ENCODE assay signal across 10 mouse cellular contexts in genomic region chr12:32890455-32890854, GRCm38 (mm10).
DNase-seq lines count a peak whose midpoint lies in the region; ATAC-seq and TF ChIP-seq lines count a peak whose summit lies in the region.
"Had no signal": no experiment of that assay in that cellular context is flagged by ENCODE, and none has a peak within 500 bp of the region (broad histone marks: within the 10 kb centered on the region; RNA-seq: fewer than 3 reads in every experiment).

No protein-coding gene starts in this region.

- no peaks in the 10 kb centered on the region for H3K27me3 ChIP-seq in kidney, postnatal 0 days (ENCODE audit: insufficient read depth, low read length)
- no peaks in the 10 kb centered on the region for H3K27me3 ChIP-seq in kidney, embryonic 14.5 days (ENCODE audit: control insufficient read depth, insufficient read depth, low read length)
- H3K27me3 ChIP-seq: liver, embryonic 12.5 days had no signal

- H3K4me2 ChIP-seq in kidney, postnatal 0 days (ENCODE audit: low read length) = no peak overlapping the region
- no peak overlapping the region for H3K4me2 ChIP-seq in kidney, embryonic 14.5 days (replicated peaks; ENCODE audit: low read depth, low read length)
- H3K4me2 ChIP-seq: liver, embryonic 12.5 days had no signal

- no peak for ATAC-seq in kidney, postnatal 0 days (replicated peaks; ENCODE audit: low FRiP score, low read depth)
- ATAC-seq in kidney, embryonic 14.5 days (ENCODE audit: low FRiP score, low TSS enrichment) = no peak
- ATAC-seq: liver, embryonic 12.5 days had no signal

- peak; percentile 47 for DNase-seq in gastrocnemius, adult 18-20 months (ENCODE audit: low spot score)
- DNase-seq in gastrocnemius, adult 8-10 months (ENCODE audit: low spot score in 2 of 2) = no peak
- peak; percentile 40 for DNase-seq in kidney, postnatal 0 days (ENCODE audit: low spot score)
- peak; percentile 89 for DNase-seq in adipocyte (ENCODE audit: low spot score)
- DNase-seq in lung, postnatal 25 days (ENCODE audit: low spot score) = peak; percentile 78
- no peak for DNase-seq in right cerebral cortex, postnatal 4 days
- DNase-seq in B cell, adult 2 months = no peak
- DNase-seq: cerebellum, adult 11-12 months had no signal

- H3K4me3 ChIP-seq in kidney, postnatal 0 days (replicated peaks; ENCODE audit: low read depth, low read length) = no peak overlapping the region
- no peak overlapping the region for H3K4me3 ChIP-seq in kidney, embryonic 14.5 days (ENCODE audit: low read length)
- H3K4me3 ChIP-seq: liver, embryonic 12.5 days had no signal

- no peak for TF ChIP-seq CTCF in kidney, postnatal 0 days (IDR thresholded peaks at IDR 0.05; ENCODE audit: low read depth)

- H3K27ac ChIP-seq in kidney, postnatal 0 days = no peak overlapping the region
- no peak overlapping the region for H3K27ac ChIP-seq in kidney, embryonic 14.5 days (ENCODE audit: low read depth, low read length)
- H3K27ac ChIP-seq: liver, embryonic 12.5 days had no signal

- H3K36me3 ChIP-seq in kidney, postnatal 0 days (ENCODE audit: insufficient read depth, low read length) = no peaks in the 10 kb centered on the region
- no peaks in the 10 kb centered on the region for H3K36me3 ChIP-seq in kidney, embryonic 14.5 days (ENCODE audit: control insufficient read depth, insufficient read depth, low read length)
- H3K36me3 ChIP-seq: liver, embryonic 12.5 days had no signal

- H3K4me1 ChIP-seq in kidney, postnatal 0 days (replicated peaks; ENCODE audit: insufficient read depth, low read length) = no peaks in the 10 kb centered on the region
- no peaks in the 10 kb centered on the region for H3K4me1 ChIP-seq in kidney, embryonic 14.5 days (ENCODE audit: control insufficient read depth, insufficient read depth, low read length)

- no peaks in the 10 kb centered on the region for H3K9me3 ChIP-seq in kidney, postnatal 0 days (replicated peaks; ENCODE audit: low read length)
- H3K9me3 ChIP-seq in kidney, embryonic 14.5 days (ENCODE audit: control insufficient read depth, low read length) = no peaks in the 10 kb centered on the region
- H3K9me3 ChIP-seq: liver, embryonic 12.5 days had no signal

- no peak overlapping the region for H3K9ac ChIP-seq in kidney, postnatal 0 days (ENCODE audit: low read depth, low read length)
- no peak overlapping the region for H3K9ac ChIP-seq in kidney, embryonic 14.5 days (ENCODE audit: low read depth, low read length)
- H3K9ac ChIP-seq: liver, embryonic 12.5 days had no signal

- 54% methylated on average over 4 of the region's 4 CpGs for WGBS in kidney, postnatal 0 days
- 53% methylated on average over 4 of the region's 4 CpGs for WGBS in kidney, embryonic 14.5 days

Comparison
In these comparisons a context has a peak if more than half of its experiments do, and no peak if none do; other contexts are left out.
1. DNase-seq: peak in gastrocnemius, adult 18-20 months (single experiment), kidney, postnatal 0 days (single experiment), adipocyte (single experiment) and lung, postnatal 25 days (single experiment); none in gastrocnemius, adult 8-10 months (0 of 2), right cerebral cortex, postnatal 4 days (single experiment) and B cell, adult 2 months (0 of 2).